Mouse (Mus musculus): ENCODE measurements around the gene Pcsk4.
A peak's percentile ranks its signal among the peaks of the same experiment; 100 is the strongest.

The Pcsk4 gene

DNA sequence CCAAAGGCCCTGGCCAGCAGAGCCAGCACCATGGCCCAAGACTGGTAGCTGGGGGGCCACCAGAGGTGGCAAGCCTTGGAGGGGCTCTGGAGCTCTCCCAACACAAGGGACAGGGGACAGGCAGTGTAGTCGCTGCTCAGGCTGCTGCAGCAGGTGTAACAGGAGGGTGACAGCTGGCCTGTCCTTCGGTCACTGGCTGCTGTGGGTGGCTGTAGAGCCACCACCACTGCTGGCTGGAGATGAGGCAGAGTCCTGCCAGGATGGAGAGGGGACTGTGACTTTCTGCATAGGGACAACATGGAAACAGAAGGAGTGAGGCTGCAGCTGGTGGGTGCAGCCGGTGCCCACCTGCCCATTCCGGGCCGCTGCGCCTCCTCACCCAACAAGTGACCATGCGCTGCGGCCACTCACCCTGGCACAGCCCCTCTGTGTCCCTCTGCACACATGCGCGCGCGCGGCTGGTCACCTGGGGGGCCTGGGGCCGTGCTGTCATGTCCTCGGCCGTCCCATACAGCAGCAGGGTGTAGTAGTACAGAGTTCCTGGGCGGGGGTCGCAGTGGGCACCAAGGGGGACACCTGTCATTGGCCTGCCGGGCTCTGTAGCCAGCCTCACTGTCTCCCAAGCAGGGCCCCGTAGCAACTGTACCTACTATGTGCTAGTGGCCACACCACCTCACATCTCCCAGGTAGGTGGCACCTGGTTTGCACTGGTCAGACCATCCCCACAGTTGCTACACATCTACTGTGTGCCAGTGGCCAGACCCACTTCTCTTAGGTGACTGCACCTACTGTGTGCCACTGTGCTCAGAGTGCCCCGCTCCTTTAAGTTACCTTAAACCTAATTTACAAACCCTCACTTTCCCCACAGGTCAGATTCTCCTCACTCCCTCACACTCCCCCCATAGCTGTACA lies 7.4 kb downstream of the Pcsk4 start:
- DNase-seq (ENCODE audit: low read depth) = no peak

DNA sequence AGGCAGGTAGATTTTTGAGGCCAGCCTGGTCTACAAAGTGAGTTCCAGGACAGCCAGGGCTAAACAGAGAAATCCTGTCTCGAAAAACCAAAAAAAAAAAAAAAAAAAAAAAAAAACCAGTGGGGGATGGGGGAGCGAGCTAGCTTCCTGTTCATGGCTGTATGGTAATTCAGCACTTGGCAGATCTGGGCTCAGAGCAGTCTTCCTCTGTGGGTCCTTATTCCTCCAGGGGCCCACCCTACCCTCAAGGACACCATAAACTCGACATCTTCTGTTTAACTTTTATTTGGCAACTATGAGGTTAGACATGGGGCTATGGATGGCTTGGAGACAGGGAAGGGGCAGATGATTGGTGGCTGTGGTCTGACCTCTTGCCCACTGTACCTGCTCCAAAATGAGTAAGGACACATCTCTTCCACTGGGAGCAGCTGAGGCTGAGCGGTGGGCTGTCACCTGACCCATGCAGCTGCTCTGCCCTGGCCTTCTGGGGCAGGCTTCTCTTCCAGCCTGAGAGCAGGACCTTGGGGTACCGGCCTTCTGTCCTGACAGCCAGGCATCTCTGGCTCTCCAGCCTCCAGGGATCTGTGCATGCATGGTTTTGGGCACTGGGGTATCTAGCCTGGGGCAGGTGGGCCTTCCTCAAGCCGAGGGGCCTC lies 8.2 kb downstream of the Pcsk4 start:
- peak; percentile 50 for DNase-seq (ENCODE audit: low read depth)

DNA sequence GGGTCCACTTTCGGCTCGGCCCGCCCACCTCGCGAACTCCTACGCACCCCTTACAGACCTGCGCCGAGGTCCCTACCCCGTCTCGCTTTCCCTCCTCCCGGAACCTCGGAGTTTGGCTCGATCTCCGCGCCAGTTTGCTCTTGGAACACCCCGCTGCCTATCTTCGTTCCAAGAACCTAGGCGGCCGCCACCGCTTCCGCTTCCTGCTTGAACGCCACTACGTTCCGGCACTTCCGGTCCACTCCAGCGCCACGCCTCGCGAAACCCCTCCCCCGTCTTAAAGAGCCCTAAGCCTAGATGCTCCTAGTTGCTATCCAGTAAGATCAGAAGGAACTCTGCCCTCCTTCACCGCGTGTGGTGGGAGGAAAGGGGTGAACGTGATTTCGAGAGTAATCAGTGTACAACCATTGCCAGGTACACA lies 8.9 kb downstream of the Pcsk4 start, which contains the start of gene 2310011J03Rik:
2310011J03Rik (minus strand) TSS at position 198 of the 421 bp plus-strand sequence.
- DNase-seq (ENCODE audit: low read depth) = peak; percentile 95

DNA sequence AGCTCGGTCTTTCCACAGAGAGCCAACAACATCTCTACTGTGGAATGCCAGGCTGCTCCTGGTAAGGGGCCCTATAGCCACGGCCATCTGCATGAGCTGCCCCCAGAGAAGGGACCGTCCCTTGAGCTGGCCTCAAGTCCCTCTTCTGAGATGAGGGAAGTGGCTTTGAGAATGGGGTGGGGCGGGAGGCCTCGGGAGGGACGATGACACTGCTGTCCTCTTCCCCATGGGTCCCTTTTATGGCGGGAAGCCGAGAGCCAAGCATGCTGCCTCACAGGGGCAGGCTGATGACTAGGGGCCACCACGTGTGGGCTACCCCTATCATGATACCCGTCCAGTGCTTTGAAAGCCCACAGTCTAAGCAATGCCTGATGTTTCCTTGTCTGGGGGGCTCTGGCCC lies 12.3 kb downstream of the Pcsk4 start:
- no peak for DNase-seq (ENCODE audit: low read depth)

DNA sequence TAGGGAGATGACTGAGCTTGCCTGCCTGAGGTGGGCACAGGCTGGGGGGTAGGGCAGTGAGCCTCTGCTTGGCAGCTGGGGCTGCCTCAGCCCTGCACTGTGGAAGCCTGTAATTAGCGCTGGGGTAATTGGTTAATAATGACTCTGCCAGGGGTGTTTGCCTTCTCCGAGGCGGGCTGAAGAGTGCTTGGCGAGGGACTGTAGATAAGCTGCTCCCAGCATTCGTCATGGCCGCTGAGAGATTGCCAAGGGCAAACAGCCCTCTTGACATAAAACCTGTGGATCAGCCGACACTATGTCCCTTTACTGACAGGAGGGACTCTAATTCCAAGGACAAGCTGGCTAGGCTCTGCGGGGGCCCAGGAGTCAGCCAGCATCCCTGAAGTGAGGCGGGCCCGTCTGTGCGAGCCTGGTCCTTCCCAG lies 12.9 kb downstream of the Pcsk4 start:
- DNase-seq (ENCODE audit: low read depth) = no peak

DNA sequence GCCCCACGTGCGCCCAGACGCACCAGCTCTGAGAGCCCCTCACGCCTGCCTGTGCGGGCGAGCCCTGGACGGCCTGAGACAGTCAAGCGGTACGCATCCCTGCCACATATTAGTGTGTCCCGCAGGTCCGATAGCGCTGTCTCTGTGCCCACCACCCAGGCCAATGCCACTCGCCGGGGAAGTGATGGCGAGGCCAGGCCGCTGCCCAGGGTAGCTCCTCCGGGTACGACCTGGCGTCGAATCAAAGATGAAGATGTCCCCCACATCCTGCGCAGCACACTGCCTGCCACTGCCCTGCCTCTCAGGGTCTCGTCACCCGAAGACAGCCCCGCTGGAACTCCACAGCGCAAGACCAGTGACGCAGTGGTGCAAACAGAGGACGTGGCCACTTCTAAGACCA lies 14.0 kb downstream of the Pcsk4 start:
- DNase-seq (ENCODE audit: low read depth) = no peak

DNA sequence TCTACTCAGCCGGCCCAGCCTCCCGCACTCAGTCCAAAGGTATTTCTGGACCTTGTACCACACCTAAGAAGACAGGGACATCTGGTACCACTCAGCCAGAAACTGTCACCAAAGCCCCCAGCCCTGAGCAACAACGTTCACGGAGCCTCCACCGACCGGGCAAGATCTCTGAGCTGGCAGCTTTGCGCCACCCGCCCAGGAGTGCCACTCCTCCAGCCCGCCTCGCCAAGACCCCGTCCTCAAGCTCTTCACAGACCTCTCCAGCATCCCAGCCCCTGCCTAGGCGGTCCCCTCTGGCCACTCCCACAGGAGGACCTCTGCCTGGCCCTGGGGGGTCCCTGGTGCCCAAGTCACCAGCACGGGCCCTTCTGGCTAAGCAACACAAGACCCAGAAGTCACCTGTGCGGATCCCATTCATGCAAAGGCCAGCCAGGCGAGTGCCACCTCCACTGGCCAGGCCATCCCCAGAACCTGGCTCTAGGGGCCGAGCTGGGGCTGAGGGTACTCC lies 14.8 kb downstream of the Pcsk4 start:
- no peak for DNase-seq (ENCODE audit: low read depth)

DNA sequence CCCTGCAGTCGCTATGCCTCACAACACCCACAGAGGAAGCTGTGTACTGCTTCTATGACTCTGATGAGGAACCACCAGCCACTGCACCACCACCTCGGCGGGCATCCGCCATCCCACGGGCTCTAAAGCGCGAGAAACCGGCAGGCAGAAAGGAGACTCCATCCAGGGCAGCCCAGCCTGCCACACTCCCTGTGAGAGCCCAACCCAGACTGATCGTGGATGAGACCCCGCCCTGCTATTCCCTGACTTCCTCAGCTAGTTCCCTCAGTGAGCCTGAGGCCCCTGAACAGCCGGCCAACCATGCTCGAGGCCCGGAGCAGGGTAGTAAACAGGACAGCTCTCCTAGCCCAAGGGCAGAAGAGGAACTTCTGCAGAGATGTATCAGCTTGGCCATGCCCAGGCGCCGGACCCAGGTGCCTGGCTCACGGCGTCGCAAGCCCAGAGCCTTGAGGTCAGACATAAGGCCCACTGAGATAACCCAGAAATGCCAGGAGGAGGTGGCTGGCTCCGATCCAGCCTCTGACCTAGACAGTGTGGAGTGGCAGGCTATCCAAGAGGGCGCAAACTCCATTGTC lies 15.6 kb downstream of the Pcsk4 start:
- DNase-seq (ENCODE audit: low read depth) = no peak

DNA sequence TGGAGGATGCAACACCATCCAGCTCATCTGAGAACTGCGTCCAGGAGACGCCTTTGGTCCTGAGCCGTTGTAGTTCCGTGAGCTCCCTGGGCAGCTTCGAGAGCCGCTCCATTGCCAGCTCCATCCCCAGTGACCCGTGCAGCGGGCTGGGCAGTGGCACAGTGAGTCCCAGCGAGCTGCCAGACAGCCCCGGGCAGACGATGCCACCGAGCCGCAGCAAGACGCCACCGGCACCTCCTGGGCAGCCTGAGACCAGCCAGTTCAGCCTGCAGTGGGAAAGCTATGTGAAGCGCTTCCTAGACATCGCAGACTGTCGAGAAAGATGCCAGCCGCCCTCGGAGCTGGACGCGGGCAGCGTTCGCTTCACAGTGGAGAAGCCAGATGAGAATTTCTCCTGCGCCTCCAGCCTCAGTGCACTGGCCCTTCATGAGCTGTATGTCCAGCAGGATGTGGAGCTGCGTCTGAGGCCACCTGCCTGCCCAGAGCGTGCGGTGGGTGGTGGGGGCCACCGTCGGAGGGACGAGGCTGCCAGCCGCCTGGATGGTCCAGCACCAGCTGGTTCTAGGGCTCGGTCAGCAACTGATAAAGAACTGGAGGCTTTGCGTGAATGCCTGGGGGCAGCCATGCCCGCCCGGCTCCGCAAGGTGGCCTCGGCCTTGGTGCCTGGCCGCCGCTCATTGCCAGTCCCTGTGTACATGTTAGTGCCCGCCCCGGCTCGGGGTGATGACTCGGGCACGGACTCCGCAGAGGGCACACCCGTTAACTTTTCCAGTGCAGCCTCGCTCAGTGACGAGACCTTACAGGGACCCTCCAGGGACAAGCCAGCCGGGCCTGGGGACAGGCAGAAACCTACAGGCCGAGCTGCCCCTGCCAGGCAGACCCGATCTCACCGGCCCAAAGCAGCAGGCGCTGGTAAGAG lies 16.5 kb downstream of the Pcsk4 start:
- DNase-seq (ENCODE audit: low read depth) = no peak

DNA sequence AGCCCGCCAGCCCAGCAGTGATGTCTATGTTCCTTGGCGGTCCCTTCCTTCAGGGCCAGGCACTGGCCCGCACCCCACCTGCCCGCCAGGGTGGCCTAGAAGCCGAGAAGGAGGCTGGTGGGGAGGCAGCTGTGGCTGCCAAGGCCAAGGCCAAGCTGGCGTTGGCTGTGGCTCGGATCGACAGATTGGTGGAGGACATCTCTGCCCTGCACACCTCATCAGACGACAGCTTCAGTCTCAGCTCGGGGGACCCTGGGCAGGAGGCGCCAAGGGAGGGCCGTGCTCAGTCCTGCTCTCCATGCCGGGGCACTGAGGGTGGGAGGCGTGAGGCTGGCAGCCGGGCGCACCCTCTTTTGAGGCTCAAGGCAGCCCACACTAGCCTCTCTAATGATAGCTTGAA lies 17.7 kb downstream of the Pcsk4 start:
- no peak for DNase-seq (ENCODE audit: low read depth)

DNA sequence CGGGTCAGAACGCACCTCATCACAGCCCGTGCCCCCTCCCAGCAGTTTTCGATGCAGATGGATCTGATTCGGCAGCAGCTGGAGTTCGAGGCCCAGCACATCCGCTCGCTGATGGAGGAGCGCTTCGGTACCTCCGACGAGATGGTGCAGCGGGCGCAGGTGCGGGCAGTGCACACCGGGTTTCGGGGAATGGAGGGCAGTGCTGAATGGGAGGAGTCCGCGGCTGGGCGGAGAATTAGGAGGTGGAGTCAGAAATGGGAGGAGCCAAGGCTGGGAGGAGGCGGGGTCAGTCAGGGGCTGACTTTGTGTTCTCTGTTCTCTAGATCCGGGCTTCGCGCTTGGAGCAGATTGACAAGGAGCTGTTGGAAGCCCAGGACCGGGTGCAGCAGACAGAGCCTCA lies 24.4 kb downstream of the Pcsk4 start:
- DNase-seq (ENCODE audit: low read depth) = no peak

DNA sequence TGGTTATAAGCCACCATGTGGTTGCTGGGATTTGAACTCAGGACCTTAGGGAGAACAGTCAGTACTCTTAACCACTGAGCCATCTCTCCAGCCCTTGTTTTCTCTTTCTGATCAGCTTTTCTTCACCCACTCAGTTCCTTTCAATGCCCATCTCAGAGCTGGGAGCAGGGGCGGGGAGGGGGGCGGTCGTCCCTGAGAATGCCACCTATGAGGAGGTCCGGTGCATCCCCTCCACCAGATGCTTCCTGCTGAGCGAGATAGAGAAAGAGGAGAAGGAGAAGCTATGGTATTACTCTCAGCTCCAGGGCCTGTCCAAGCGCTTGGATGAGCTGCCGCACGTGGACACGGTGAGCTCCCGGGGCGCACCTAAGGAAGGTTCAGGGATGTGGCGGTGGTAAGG lies 24.8 kb downstream of the Pcsk4 start:
- DNase-seq (ENCODE audit: low read depth) = no peak

DNA sequence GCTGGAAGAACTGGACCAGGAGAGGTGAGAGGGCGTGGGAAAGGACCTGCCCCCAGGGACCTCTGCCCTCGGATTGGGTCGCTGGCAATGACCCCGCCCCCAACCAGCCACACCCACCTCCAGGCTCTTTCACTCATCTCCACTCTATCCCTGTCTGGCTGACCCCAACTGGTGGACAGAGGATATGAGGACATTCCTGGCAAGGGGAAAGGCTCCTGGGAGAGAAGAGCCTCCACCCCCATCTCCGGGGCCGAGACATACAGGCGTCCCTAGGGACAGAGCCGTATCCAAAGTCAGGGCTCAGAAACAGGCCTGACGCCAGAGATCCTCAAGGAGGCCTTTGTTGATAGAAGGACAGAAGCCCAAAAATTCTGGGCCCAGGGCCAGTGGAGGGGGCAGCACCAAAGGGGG lies 26.8 kb downstream of the Pcsk4 start:
- DNase-seq (ENCODE audit: low read depth) = no peak

DNA sequence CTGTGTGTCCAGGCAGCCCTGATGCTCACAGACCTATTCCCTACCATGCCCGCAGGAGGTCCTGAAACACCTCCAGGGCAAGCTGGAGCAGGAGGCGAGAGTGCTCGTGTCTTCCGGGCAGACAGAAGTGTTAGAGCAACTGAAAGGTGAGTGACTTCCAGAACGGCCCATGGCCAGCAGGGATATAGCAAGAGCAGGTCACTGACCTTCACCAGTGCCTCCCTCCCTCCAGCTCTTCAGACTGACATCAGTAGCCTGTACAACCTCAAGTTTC lies 27.3 kb downstream of the Pcsk4 start:
- no peak for DNase-seq (ENCODE audit: low read depth)

DNA sequence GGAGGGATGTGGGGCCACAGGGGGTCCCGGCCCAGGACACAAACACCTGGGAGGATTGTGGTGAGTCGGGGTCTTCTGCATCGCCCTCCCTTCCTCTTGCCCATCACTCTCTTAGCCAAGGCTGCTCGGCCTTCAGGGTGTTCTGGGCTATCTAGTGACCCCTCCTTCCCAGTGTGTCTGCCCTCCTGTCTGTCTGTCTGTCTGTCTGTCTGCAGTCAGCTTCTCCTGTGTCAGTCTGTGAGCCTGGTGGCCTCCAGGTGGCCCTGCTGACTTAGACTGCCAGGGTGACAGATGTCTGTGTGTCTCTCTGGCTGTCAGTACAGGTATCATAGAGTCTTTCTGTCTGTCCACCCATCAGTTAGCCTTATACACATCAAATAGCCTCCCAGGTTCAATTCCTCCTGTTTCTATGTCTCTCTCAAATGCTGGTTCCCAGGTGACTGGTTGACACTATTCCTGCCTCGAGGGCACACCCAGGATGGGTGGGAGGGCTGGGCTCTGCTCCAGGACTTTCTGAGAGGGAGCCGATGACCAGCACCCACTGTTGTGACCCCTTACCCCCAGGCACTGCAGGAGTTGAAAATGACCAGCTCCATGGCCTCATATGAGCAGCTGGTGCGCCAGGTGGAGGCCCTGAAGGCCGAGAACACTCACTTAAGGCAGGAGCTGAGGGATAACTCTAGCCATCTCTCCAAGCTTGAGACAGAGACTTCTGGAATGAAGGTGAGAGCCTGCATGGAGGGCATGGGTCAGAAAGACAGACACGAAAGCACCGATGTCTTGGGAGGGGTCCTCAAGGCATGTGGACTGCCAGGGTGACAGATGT lies 27.8 kb downstream of the Pcsk4 start:
- DNase-seq (ENCODE audit: low read depth) = no peak

DNA sequence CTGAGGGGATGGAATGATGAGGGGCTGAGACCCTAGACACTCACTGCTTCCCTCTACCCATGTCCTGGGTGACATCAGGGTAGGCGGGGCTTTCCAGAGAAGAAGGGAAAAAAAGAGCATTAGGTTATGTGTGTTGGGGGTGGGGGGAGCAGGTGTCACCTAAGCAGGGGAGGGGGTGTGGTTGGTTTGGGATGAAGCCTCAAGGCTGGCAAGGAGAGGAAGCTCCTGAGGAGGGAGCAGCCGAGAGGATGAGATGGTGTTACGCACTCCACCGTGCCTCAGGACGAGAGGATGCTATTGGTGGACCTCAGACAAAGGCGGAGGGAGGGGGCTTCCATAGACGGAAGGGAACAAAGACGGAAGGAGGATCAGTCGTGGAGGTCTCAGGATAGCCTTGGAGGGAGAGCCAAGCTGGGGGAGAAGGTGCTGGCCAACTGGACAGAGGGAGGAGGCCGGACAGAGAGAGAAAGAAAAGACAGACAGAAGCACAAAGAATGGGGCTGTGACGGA lies 28.6 kb downstream of the Pcsk4 start:
- DNase-seq (ENCODE audit: low read depth) = no peak

DNA sequence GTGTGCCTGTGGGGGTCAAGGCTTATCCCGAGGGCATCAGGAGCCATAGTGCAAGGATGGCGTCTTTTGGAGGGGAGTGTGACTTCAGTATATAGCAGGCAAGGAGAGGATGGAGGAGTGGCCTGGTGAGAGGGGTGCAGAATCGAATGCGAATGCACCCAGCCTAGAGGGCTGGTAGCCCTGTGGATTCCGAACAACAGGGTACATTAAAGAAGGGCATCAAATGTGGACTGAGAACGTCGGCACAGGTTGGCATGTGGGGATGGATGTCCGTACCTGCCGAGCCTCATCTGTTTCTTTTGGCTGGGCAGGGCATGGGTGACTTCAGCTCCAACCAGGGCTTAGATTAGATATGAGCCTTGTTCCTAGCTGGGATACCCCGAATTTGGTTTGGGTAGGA lies 29.5 kb downstream of the Pcsk4 start:
- DNase-seq (ENCODE audit: low read depth) = no peak

DNA sequence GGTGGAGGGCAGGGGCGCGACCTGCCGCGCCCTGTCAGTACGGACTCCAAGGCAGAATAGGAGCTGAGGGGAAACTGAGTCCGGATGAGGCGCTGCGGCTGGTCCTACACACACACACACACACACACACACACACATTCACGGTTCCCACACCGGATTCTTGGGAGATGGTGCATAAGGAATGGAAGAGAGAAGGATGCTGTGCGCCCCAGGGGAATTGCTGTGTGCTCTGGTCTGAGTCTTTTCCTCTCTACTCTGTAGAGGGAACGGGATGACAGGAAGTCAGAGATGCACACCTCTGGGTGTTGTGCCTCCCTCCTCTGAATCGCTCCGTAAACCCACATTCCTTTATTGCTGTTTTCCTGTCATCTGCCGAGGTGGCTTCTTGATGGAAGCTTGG lies 30.0 kb downstream of the Pcsk4 start:
- no peak for DNase-seq (ENCODE audit: low read depth)

DNA sequence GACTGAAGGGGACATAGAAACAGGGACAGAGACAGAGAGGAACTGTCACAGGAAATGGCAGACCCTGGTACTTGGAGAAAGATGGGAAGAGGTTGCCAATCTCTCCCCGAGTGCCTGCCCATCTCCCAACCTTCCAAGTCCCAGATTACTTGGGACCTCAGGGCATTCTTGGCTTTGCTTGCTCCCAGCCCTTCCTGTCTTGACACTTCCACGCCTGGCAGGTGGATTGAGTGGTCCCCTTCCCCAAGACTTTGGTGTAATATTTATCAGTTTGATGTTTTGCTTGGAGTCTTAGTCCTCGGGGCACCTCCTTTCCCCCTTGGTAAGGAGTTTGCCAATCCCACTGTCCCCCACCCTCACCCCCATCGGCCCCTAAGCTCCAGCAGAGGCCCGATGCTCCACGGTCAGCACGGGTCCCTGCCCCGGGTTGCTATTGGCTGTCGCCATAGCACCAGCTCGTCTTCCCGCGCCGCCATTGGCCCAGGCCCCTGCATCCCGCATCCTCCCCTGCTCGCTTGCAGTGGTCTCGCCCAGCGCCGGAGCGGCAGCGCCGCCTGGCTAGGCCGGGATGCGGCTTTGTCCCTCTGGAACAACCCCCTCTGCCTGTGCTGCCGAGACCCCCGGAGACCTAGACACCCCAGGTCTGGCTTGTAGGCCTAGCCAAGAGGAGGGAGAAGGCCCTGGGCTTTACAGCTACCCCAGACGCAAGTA lies 30.6 kb downstream of the Pcsk4 start:
- DNase-seq (ENCODE audit: low read depth) = no peak

DNA sequence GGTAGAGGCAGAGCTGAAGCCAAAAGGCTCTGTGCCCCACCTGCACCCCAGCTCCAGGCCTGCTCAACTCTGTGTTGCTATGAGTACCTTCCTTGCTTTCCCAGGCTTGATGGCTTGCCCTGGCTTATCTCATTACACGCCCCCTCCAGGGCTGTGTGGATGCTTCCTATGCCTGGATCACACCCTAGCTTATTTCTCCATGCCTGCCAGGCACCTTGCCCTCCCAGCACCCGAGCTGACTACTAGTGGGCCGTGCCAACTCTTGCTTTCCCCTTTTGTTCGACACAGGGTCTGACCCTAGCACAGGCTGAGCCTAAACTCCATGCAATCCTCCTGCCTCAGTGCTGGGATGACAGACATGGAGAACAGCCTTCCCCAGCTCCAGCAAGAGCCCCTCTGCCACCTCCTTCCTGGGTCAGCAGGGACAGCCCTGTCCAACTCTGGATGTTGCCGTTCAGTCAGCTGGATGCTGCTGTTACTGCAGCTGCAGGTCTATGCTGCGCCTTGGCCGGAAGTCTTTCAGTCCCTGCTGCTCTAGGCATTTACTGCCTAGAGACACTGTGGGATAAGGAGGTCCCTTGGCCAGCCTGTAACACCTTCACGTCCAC lies 31.7 kb downstream of the Pcsk4 start:
- no peak for DNase-seq (ENCODE audit: low read depth)
